Mouse (Mus musculus) ES-E14 (cell line): ENCODE data around the gene Vrk3. TPM values are rescaled to one million over a fixed set of nuclear protein-coding genes. Genes with fewer than 3 reads are reported as not detected.

Experiments used
- DNase-seq: peaks from one replicate; pipeline ENCODE4 v3.0.0-alpha.2; 2013; ENCODE audit warnings: low read depth, low spot score
- H3K27ac ChIP-seq: 2 replicates; pipeline ENCODE4 v1.5.1; 2012; ENCODE audit warnings: low read depth, mild to moderate bottlenecking, low read length, moderate library complexity, mixed read lengths; ENCODE audit not compliant: poor library complexity, insufficient read depth, severe bottlenecking
- H3K36me3 ChIP-seq: 2 replicates; pipeline ENCODE4 v1.6.1; 2012; ENCODE audit warnings: mild to moderate bottlenecking, low read length, moderate library complexity, mixed read lengths; ENCODE audit not compliant: control insufficient read depth, poor library complexity, insufficient read depth, severe bottlenecking
- H3K4me1 ChIP-seq, 2 experiments: fragments of 150-350 bp in 1 of 2; sonication (generic) in 1 of 2; 2 replicates each; pipeline ENCODE4 v1.6.1; 2012; ENCODE audit warnings: low read length in 2 of 2, mild to moderate bottlenecking in 1 of 2, mixed read lengths in 1 of 2; ENCODE audit not compliant: control insufficient read depth in 2 of 2, insufficient read depth in 2 of 2, poor library complexity in 1 of 2
- H3K4me3 ChIP-seq, 2 experiments: fragments of 150-350 bp in 1 of 2; sonication (generic) in 1 of 2; 2 replicates each; pipeline ENCODE4 v1.5.1; 2012; ENCODE audit warnings: low read length in 2 of 2, low read depth in 1 of 2, mild to moderate bottlenecking in 1 of 2, mixed read lengths in 1 of 2; ENCODE audit not compliant: insufficient read depth in 1 of 2, poor library complexity in 1 of 2, severe bottlenecking in 1 of 2
- H3K9ac ChIP-seq: 2 replicates; pipeline ENCODE4 v1.6.1; 2012; ENCODE audit warnings: low read depth, mild to moderate bottlenecking, low read length, mixed read lengths; ENCODE audit not compliant: poor library complexity, insufficient read depth, severe bottlenecking
- H3K9me3 ChIP-seq: fragments of 150-350 bp; sonication (generic); 2 replicates; pipeline ENCODE4 v1.6.1; 2012; ENCODE audit warnings: low read depth, mild to moderate bottlenecking, low read length; ENCODE audit not compliant: control insufficient read depth, insufficient read depth
- CHD2 ChIP-seq: IDR thresholded peaks from 2 replicates; pipeline ENCODE4 v1.6.1; 2014; ENCODE audit warnings: mild to moderate bottlenecking, low read depth, low read length, inconsistent platforms
- HCFC1 ChIP-seq: IDR thresholded peaks from 2 replicates; pipeline ENCODE4 v1.6.1; 2012; ENCODE audit warnings: low read length, inconsistent platforms, borderline replicate concordance; ENCODE audit not compliant: insufficient read depth
- MAFK ChIP-seq: IDR thresholded peaks from 2 replicates; pipeline ENCODE4 v1.6.1; 2014; ENCODE audit warnings: mild to moderate bottlenecking, low read depth, low read length, inconsistent platforms; ENCODE audit not compliant: insufficient read depth
- ZC3H11A ChIP-seq: IDR thresholded peaks from 2 replicates; pipeline ENCODE4 v1.6.1; 2012; ENCODE audit warnings: low read depth, mild to moderate bottlenecking, inconsistent platforms, low read length, borderline replicate concordance
- ZNF384 ChIP-seq: IDR thresholded peaks from 2 replicates; pipeline ENCODE4 v1.6.1; 2012; ENCODE audit warnings: low read depth, low read length, inconsistent platforms
- in situ Hi-C, 2 experiments: fragments of 600-800 bp; cut with MboI; formaldehyde crosslinking; loops; one replicate each; pipeline ENCODE4 v1.15.1; 2025; ENCODE audit warnings: low sequenced_read_pairs in 2 of 2, inconsistent platforms in 1 of 2; ENCODE audit not compliant: unreplicated experiment in 2 of 2
- total RNA-seq: library from RNA; depleted of rRNA; stranded (reverse); fragments of 300-350 nt; gene quantifications from 2 replicates; pipeline ENCODE4 v1.2.3, GENCODE M21; 2012

Gene Vrk3
- total RNA-seq, 1 experiment: 17.8 TPM

GRCm38 (mm10) chr7:44817441-44817840, 69.2 kb downstream of the Vrk3 start:
- in situ Hi-C loops: no loop called here
- no peaks in the 10 kb centered on the region for H3K9me3 ChIP-seq
- H3K27ac ChIP-seq: no peak overlapping the region
- TF ChIP-seq ZNF384 (no peak), CHD2 (no peak), HCFC1 (no peak), ZC3H11A (no peak), MAFK (no peak)
- peak overlapping the region; percentile 94 to 99 for H3K4me3 ChIP-seq
- DNase-seq: no peak
- H3K9ac ChIP-seq: peak overlapping the region; percentile 100; the same call in 1 of the 2 replicates
- peaks cover 21% of the 10 kb centered on the region; the same call in 1 of the 2 replicates for H3K36me3 ChIP-seq
- peaks cover 3 to 25% of the 10 kb centered on the region in 2 experiments; a peak in 3 of 4 replicates for H3K4me1 ChIP-seq

GRCm38 (mm10) chr7:44818164-44818563, 70.0 kb downstream of the Vrk3 start:
- peaks cover 21% of the 10 kb centered on the region; the same call in 1 of the 2 replicates for H3K36me3 ChIP-seq
- H3K9ac ChIP-seq: peak overlapping the region; percentile 100
- no peak for DNase-seq
- H3K27ac ChIP-seq: no peak overlapping the region
- no peaks in the 10 kb centered on the region for H3K9me3 ChIP-seq
- peak overlapping the region; percentile 94 to 99 for H3K4me3 ChIP-seq
- TF ChIP-seq ZC3H11A (no peak), ZNF384 (no peak), HCFC1 (no peak), MAFK (no peak), CHD2 (no peak)
- peaks cover 3 to 28% of the 10 kb centered on the region in 2 experiments; a peak in 3 of 4 replicates for H3K4me1 ChIP-seq
- in situ Hi-C loops: no loop called here

GRCm38 (mm10) chr7:44818751-44819235, 70.6 kb downstream of the Vrk3 start:
- no peak overlapping the region for H3K27ac ChIP-seq
- peak overlapping the region; percentile 70 for H3K9ac ChIP-seq
- no peaks in the 10 kb centered on the region for H3K9me3 ChIP-seq
- TF ChIP-seq ZC3H11A: no peak
- TF ChIP-seq ZNF384: no peak
- 0 out of 2 replicates have a peak, but pooled peaks have one; percentile 42 for TF ChIP-seq CHD2
- peak; percentile 44; the same call in 1 of the 2 replicates for TF ChIP-seq HCFC1
- no peak for TF ChIP-seq MAFK
- H3K4me1 ChIP-seq: peaks cover 3 to 33% of the 10 kb centered on the region in 2 experiments
- in situ Hi-C loops: no loop called here
- peak overlapping the region; percentile 94 to 99 for H3K4me3 ChIP-seq
- H3K36me3 ChIP-seq: peaks cover 21% of the 10 kb centered on the region; the same call in 1 of the 2 replicates
- no peak for DNase-seq

GRCm38 (mm10) chr7:44819391-44819790, 71.2 kb downstream of the Vrk3 start:
- DNase-seq: no peak
- Histone ChIP-seq H3K27ac (no peak overlapping the region), H3K4me3 (peak overlapping the region; percentile 94 to 99), H3K36me3 (peaks cover 19% of the 10 kb centered on the region; the same call in 1 of the 2 replicates), H3K4me1 (peaks cover 3 to 33% of the 10 kb centered on the region in 2 experiments), H3K9ac (peak overlapping the region; percentile 70), H3K9me3 (no peaks in the 10 kb centered on the region)
- TF ChIP-seq ZNF384: no peak
- no peak for TF ChIP-seq MAFK
- TF ChIP-seq CHD2: no peak
- no peak for TF ChIP-seq HCFC1
- TF ChIP-seq ZC3H11A: no peak
- in situ Hi-C loops: no loop called here
